Mouse (Mus musculus): Measurements from ENCODE around the gene Tmem132a. TPM values are rescaled to one million over a fixed set of nuclear protein-coding genes. Genes with fewer than 3 reads are reported as not detected.

The Tmem132a gene
- polyA plus RNA-seq, 1 experiment from 2014 or later, result 80.2 TPM

DNA sequence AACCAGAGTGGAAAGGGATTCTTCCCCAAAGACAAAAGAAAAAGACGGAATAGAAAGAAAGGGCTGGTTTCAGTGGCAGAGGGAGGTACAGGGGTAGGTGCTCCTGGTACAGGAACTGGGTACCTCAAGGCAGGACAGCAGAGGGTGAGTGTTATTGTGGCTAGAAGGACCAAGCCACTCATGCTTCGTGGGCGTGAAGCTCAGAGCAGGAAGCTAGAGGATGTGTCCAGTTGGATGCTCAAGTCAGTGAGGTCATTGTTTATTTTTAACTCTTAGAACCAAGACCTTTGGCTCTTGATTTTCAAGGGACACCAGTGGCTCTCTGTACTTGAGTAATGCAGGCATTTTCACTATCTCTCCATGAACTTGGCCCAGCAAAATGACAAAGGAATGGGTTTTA is 37.7 kb downstream of the Tmem132a start:
- no peak for ATAC-seq (ENCODE audit: insufficient read depth)
- Histone ChIP-seq H3K9me3 (ENCODE audit: low read depth, low read length) (no peaks in the 10 kb centered on the region), H3K36me3 (ENCODE audit: insufficient read depth) (no peaks in the 10 kb centered on the region), H3K4me2 (no peak overlapping the region), H3K4me3 (ENCODE audit: low read depth, low read length) (no peak overlapping the region), H3K4me1 (ENCODE audit: insufficient read depth) (no peaks in the 10 kb centered on the region), H3K27me3 (ENCODE audit: insufficient read depth, low read length) (no peaks in the 10 kb centered on the region), H3K27ac (ENCODE audit: low read depth) (no peak overlapping the region), H3K9ac (no peak overlapping the region)
- TF ChIP-seq CTCF (IDR thresholded peaks at IDR 0.05; ENCODE audit: low read depth), result no peak
- DNase-seq, result no peak
- WGBS, result 63% methylated on average over 3 of the region's 3 CpGs

DNA sequence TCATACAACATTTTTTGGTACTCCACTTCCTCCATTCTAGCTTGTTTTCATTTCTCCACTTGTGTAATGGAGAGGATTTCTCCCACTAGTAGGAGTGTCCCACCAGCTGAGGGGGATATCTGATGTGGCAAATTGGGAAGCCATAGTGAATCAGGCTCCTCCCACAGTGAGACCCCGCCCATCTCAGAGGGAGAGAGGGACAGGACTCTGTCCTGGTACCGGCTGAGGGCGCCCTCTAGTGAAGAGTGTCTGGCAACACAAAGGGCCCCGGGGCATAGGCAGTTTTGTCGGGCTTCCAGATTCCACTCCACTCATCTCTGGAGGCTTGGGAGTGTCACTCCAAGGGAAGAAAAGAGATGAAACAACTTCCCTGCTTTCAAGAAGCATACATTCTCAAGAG is 38.3 kb downstream of the Tmem132a start:
- Histone ChIP-seq H3K4me1 (ENCODE audit: insufficient read depth) (no peaks in the 10 kb centered on the region), H3K36me3 (ENCODE audit: insufficient read depth) (no peaks in the 10 kb centered on the region), H3K27ac (ENCODE audit: low read depth) (no peak overlapping the region), H3K9me3 (ENCODE audit: low read depth, low read length) (no peaks in the 10 kb centered on the region), H3K9ac (no peak overlapping the region), H3K27me3 (ENCODE audit: insufficient read depth, low read length) (no peaks in the 10 kb centered on the region), H3K4me3 (ENCODE audit: low read depth, low read length) (no peak overlapping the region), H3K4me2 (no peak overlapping the region)
- no peak; the same call in 1 of the 2 replicates for ATAC-seq (ENCODE audit: insufficient read depth)
- DNase-seq, result peak; percentile 79
- peak; percentile 69 for TF ChIP-seq CTCF (IDR thresholded peaks at IDR 0.05; ENCODE audit: low read depth)
- 7% methylated on average over 5 of the region's 5 CpGs for WGBS

- Histone ChIP-seq H3K4me2 (no peak within 1 kb of the TSS), H3K4me3 (ENCODE audit: low read depth, low read length) (no peak within 1 kb of the TSS), H3K36me3 (ENCODE audit: insufficient read depth) (no peaks in the 10 kb centered on the region), H3K9me3 (ENCODE audit: low read depth, low read length) (no peaks in the 10 kb centered on the region), H3K27ac (ENCODE audit: low read depth) (no peak within 1 kb of the TSS), H3K27me3 (ENCODE audit: insufficient read depth, low read length) (no peaks in the 10 kb centered on the region), H3K9ac (no peak within 1 kb of the TSS), H3K4me1 (ENCODE audit: insufficient read depth) (no peaks in the 10 kb centered on the region)
- no peak for DNase-seq
- 88% methylated on average over 16 of the region's 16 CpGs for WGBS
- no peak for TF ChIP-seq CTCF (IDR thresholded peaks at IDR 0.05; ENCODE audit: low read depth)
- ATAC-seq (ENCODE audit: insufficient read depth), result no peak
These were observed 40.1 kb downstream of the Tmem132a start, which contains the start of gene Cd6 for GRCm38 (mm10) chr19:10829436-10830175. Gene Cd6 (minus strand): TSS chr19:10830058.

DNA sequence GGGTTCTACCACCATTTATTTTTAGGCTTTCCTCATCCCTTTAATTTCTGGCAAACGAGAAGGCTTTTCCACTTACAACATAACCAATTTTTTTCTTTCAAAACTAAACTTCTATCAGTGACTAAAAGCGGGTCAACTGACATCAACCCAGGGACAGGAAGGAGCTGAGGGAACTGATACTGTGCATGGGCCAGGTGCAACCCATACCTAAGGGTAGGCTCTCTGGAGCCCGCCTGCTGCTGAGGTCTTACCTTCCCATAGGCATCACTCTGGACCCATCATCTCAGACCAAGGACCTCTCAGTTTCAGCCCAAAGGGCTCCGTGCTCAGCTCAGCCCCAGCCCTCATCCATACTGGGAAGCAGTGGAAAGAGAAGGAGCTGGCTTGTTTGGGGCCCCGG is 41.4 kb downstream of the Tmem132a start:
- no peak overlapping the region for H3K4me3 ChIP-seq (ENCODE audit: low read depth, low read length)
- no peak for TF ChIP-seq CTCF (IDR thresholded peaks at IDR 0.05; ENCODE audit: low read depth)

DNA sequence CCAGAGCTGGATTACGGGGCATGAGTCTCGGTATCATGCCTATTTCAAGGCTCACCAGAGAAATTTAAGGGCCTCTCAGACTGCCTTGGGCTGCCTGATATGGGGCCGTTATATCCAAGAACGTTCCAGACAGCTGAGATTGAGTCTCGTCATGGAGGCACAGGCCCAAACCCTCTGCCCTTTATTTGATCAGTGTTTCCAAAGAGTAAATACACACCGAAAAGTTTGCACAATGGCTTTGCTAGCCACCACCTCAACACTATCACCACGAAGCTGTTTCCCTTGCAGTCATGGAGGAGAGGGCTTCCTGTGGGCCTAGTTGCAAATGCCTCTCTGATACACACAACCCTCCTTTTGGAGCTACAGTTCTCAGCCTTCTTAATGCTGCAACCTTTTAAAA is 45.7 kb downstream of the Tmem132a start:
- 65% methylated on average over 7 of the region's 7 CpGs for WGBS
- Histone ChIP-seq H3K36me3 (ENCODE audit: insufficient read depth) (no peaks in the 10 kb centered on the region), H3K9ac (no peak overlapping the region), H3K4me2 (no peak overlapping the region), H3K27me3 (ENCODE audit: insufficient read depth, low read length) (no peaks in the 10 kb centered on the region), H3K4me3 (ENCODE audit: low read depth, low read length) (no peak overlapping the region), H3K4me1 (ENCODE audit: insufficient read depth) (no peaks in the 10 kb centered on the region), H3K9me3 (ENCODE audit: low read depth, low read length) (no peaks in the 10 kb centered on the region), H3K27ac (ENCODE audit: low read depth) (no peak overlapping the region)
- no peak for TF ChIP-seq CTCF (IDR thresholded peaks at IDR 0.05; ENCODE audit: low read depth)
- DNase-seq (no peak), ATAC-seq (ENCODE audit: insufficient read depth) (no peak)

More for the DNA sequence above, 41.4 kb downstream of the Tmem132a start:
- no peaks in the 10 kb centered on the region for H3K36me3 ChIP-seq (ENCODE audit: insufficient read depth)
- H3K9ac ChIP-seq, result no peak overlapping the region
- DNase-seq (no peak), ATAC-seq (ENCODE audit: insufficient read depth) (no peak)
- WGBS, result 87% methylated on average over 5 of the region's 5 CpGs
- no peak overlapping the region for H3K4me2 ChIP-seq
- H3K9me3 ChIP-seq (ENCODE audit: low read depth, low read length), result no peaks in the 10 kb centered on the region
- no peak overlapping the region for H3K27ac ChIP-seq (ENCODE audit: low read depth)
- H3K27me3 ChIP-seq (ENCODE audit: insufficient read depth, low read length), result no peaks in the 10 kb centered on the region
- H3K4me1 ChIP-seq (ENCODE audit: insufficient read depth), result no peaks in the 10 kb centered on the region

DNA sequence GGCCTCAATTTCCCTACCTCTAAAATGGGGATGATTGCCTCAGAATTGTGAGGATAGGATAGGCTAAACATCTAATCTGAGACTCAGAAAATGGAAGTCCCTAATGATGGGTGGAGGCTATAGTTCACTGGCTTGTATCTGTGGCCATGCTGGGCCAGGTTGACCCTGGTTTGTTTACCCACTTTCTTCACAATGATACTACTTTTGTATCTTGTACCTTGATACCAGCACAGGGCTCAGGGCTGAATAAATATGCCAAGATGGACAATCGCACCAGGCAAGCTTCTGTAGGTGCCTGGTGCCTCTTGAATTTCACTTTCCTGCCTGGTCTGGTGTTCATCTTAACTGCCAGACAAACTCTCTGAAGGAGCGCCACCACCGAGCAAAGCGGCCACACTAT is 47.2 kb downstream of the Tmem132a start:
- DNase-seq (no peak), ATAC-seq (ENCODE audit: insufficient read depth) (no peak)
- Histone ChIP-seq H3K9me3 (ENCODE audit: low read depth, low read length) (no peaks in the 10 kb centered on the region), H3K36me3 (ENCODE audit: insufficient read depth) (no peaks in the 10 kb centered on the region), H3K4me3 (ENCODE audit: low read depth, low read length) (no peak overlapping the region), H3K27me3 (ENCODE audit: insufficient read depth, low read length) (no peaks in the 10 kb centered on the region), H3K27ac (ENCODE audit: low read depth) (no peak overlapping the region), H3K4me2 (no peak overlapping the region), H3K4me1 (ENCODE audit: insufficient read depth) (no peaks in the 10 kb centered on the region), H3K9ac (no peak overlapping the region)
- no peak for TF ChIP-seq CTCF (IDR thresholded peaks at IDR 0.05; ENCODE audit: low read depth)
- WGBS, result 91% methylated on average over 4 of the region's 4 CpGs

DNA sequence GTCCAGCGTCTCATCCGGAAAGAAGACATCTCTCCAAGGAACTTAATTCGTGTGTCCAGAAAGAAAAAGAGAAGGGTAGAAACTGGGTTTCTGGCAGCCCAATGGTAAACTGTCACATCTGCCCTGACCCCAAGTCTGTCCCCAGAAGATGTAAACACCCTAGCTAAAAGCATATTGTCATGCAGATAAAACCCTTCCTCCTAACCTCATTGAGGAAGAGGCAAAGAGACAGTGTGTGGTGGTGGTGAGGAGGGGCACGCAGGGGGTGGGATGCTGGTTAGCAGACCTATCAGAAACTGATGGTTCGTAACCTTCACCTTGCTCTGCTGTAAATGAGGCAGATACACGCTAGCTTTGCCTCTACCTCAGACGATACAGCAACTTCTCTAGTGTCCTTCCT is 48.4 kb downstream of the Tmem132a start:
- WGBS, result 60% methylated on average over 7 of the region's 7 CpGs
- Histone ChIP-seq H3K9me3 (ENCODE audit: low read depth, low read length) (no peaks in the 10 kb centered on the region), H3K4me1 (ENCODE audit: insufficient read depth) (no peaks in the 10 kb centered on the region), H3K27ac (ENCODE audit: low read depth) (no peak overlapping the region), H3K27me3 (ENCODE audit: insufficient read depth, low read length) (no peaks in the 10 kb centered on the region), H3K4me3 (ENCODE audit: low read depth, low read length) (no peak overlapping the region), H3K36me3 (ENCODE audit: insufficient read depth) (no peaks in the 10 kb centered on the region), H3K4me2 (no peak overlapping the region), H3K9ac (no peak overlapping the region)
- DNase-seq, result no peak
- TF ChIP-seq CTCF (IDR thresholded peaks at IDR 0.05; ENCODE audit: low read depth), result no peak
- no peak for ATAC-seq (ENCODE audit: insufficient read depth)
